Mouse (Mus musculus) midbrain, embryonic 11.5 days (tissue): ENCODE measurements around the gene Ctnna3. TPM values are rescaled to one million over a fixed set of nuclear protein-coding genes. Genes with fewer than 3 reads are reported as not detected.

Source experiments
- ATAC-seq: fragments of 200-750 bp; cut with Nextera tagmentation; 2 replicates; pipeline ENCODE4 v1.8.0; 2017; ENCODE audit warnings: moderate TSS enrichment, moderate library complexity; ENCODE audit not compliant: low FRiP score
- DNase-seq: peaks from one replicate; pipeline ENCODE4 v3.0.0; 2015; ENCODE audit warnings: low spot score; ENCODE audit errors: missing footprints
- H3K27ac ChIP-seq: fragments of 300-500 bp; sonication (generic); 2 replicates; pipeline ENCODE4 v1.5.1; 2014; ENCODE audit warnings: low read depth, low read length
- H3K27me3 ChIP-seq: fragments of 300-500 bp; sonication (generic); 2 replicates; pipeline ENCODE4 v1.6.1; 2014; ENCODE audit warnings: mild to moderate bottlenecking, low read length, moderate library complexity, mixed read lengths; ENCODE audit not compliant: control insufficient read depth, insufficient read depth
- H3K36me3 ChIP-seq: fragments of 300-500 bp; sonication (generic); 2 replicates; pipeline ENCODE4 v1.6.1; 2014; ENCODE audit warnings: mild to moderate bottlenecking, low read length, moderate library complexity, mixed read lengths; ENCODE audit not compliant: control insufficient read depth, insufficient read depth
- H3K4me1 ChIP-seq: fragments of 300-500 bp; sonication (generic); 2 replicates; pipeline ENCODE4 v1.6.1; 2014; ENCODE audit warnings: low read length; ENCODE audit not compliant: control insufficient read depth, insufficient read depth
- H3K4me2 ChIP-seq: fragments of 300-500 bp; sonication (generic); 2 replicates; pipeline ENCODE4 v1.6.1; 2014; ENCODE audit warnings: mild to moderate bottlenecking, moderate library complexity
- H3K4me3 ChIP-seq: fragments of 300-500 bp; sonication (generic); 2 replicates; pipeline ENCODE4 v1.5.1; 2014; ENCODE audit warnings: low read depth, low read length
- H3K9ac ChIP-seq: fragments of 300-500 bp; sonication (generic); 2 replicates; pipeline ENCODE4 v1.6.1; 2014; ENCODE audit warnings: low read length
- H3K9me3 ChIP-seq: fragments of 300-500 bp; sonication (generic); 2 replicates; pipeline ENCODE4 v1.6.1; 2016; ENCODE audit warnings: low read length; ENCODE audit not compliant: control insufficient read depth
- WGBS: fragments of 180-500 bp; shearing (Covaris S2); extraction: QIAGEN DNeasy Blood & Tissue Kit; methylation state at CpG from one replicate; pipeline ENCODE4 v1.1.7; 2014; 5-methylcytosine and 5-hydroxymethylcytosine counted together
- polyA plus RNA-seq: library from polyadenylated mRNA; unstranded; fragments of >200 nt; fragmentation: Nextera tagmentation; extraction: Ambion mirVana; gene quantifications from 2 replicates; pipeline ENCODE4 v1.2.1, GENCODE M21; 2014

Gene Ctnna3
- polyA plus RNA-seq, 1 experiment from 2014 or later = not detected

DNA sequence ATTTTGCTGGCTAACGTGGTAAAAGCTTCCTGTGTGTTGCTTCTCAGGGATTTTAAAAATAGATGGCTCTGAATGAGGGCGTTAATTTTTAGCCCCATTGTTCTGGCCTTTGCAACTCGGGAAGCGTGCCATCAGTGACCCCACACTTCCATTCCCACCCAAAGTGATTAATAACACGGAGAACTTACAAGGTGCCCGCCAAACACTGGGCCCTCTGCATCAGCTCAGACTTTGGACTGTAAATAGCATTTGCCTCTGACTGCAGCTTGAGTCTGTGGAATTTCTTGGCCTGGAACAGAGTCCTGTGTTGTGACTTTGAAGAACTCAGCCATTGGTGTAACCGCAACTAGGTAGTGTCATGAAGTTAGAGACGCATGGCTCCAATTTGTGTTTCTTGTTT lies 521.0 kb downstream of the Ctnna3 start:
- no peaks in the 10 kb centered on the region for H3K4me1 ChIP-seq
- H3K27ac ChIP-seq = no peak overlapping the region
- no peak overlapping the region for H3K4me2 ChIP-seq
- no peak overlapping the region for H3K4me3 ChIP-seq
- H3K9ac ChIP-seq = no peak overlapping the region
- WGBS = 78% methylated on average over 8 of the region's 8 CpGs
- no peaks in the 10 kb centered on the region for H3K9me3 ChIP-seq
- no peaks in the 10 kb centered on the region for H3K27me3 ChIP-seq
- no peak for ATAC-seq
- no peaks in the 10 kb centered on the region for H3K36me3 ChIP-seq
- no peak for DNase-seq

DNA sequence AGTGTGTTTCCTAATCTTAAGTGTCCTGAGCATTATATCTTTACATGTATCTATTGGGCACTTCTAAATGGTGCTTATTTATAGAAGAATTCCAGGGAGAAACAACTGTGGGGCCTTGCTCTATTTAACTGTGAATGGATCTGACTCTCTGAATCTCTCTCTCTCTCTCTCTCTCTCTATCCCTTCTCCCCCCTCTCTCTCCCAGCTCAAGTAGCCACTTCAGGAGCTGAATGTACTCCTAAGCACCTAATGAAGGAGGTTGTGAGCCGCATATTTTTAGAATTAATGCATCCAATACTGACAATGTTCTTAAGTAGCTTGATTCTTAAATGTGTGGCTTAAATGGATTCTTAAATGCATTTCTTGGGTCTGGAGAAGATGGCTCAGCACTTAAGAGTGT lies 521.6 kb downstream of the Ctnna3 start:
- no peaks in the 10 kb centered on the region for H3K36me3 ChIP-seq
- no peak for DNase-seq
- H3K9me3 ChIP-seq = no peaks in the 10 kb centered on the region
- no peak overlapping the region for H3K9ac ChIP-seq
- no peak overlapping the region for H3K27ac ChIP-seq
- no peak overlapping the region for H3K4me2 ChIP-seq
- H3K4me1 ChIP-seq = no peaks in the 10 kb centered on the region
- no peak for ATAC-seq
- whole genome bisulfite sequencing = 96% methylated on average over 1 of the region's 1 CpGs
- no peak overlapping the region for H3K4me3 ChIP-seq
- no peaks in the 10 kb centered on the region for H3K27me3 ChIP-seq

DNA sequence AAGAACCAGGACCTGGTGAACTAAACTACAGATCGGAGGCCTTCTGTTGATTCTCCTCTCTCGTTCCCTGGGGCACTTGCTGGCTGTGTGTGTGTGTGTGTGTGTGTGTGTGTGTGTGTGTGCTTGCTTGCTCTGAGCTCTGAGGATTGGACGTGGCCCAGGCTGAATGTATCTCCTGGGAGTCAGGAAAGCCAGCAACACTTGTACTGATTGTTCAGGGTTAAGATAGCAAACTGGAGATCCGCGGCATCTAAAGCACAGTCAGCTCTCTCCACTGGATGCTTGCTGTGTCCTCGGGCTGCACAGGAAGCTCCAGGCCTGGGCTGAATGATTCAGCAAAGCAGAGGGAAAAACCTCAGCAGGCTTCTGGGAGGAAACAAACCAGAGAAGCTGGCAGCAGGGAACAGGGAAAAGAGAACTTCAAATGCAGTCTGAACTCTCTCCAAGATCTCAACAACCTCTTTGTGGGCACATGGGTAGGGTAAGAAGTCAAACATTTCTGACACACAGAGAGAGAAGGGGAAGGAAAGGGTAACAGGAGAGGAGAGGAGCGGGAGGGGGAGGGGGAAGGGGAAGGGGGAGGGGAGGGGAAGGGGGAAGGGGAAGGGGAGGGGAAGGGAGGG lies 524.5 kb downstream of the Ctnna3 start:
- Histone ChIP-seq H3K36me3 (no peaks in the 10 kb centered on the region), H3K4me1 (no peaks in the 10 kb centered on the region), H3K27me3 (no peaks in the 10 kb centered on the region), H3K4me2 (no peak overlapping the region), H3K4me3 (no peak overlapping the region), H3K9me3 (no peaks in the 10 kb centered on the region), H3K9ac (no peak overlapping the region), H3K27ac (no peak overlapping the region)
- ATAC-seq = peak; percentile 42; the same call in 1 of the 2 replicates
- WGBS = 27% methylated on average over 6 of the region's 7 CpGs
- DNase-seq = peak; percentile 83

DNA sequence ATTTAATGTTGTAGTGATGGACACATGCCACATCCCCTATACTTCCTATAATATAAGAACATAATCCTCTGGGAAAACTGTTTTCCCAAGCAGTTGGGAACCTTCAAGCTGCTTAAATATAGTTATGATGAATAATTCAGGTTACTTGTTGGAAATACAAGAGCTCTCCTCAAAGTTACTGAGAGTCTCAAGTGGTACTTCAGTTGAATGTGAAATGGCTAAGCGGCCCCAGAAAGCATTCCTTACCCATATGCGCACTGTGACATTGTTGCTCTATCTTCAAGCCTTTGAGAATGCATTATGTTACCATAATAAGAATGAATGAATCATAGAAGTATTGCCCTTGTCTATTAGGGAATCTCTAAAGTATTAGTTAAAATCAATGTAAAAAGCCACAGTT lies 542.4 kb downstream of the Ctnna3 start:
- Histone ChIP-seq H3K4me1 (no peaks in the 10 kb centered on the region), H3K4me3 (no peak overlapping the region), H3K9me3 (no peaks in the 10 kb centered on the region), H3K36me3 (no peaks in the 10 kb centered on the region), H3K4me2 (no peak overlapping the region), H3K9ac (no peak overlapping the region), H3K27me3 (no peaks in the 10 kb centered on the region), H3K27ac (no peak overlapping the region)
- ATAC-seq (no peak), DNase-seq (no peak)
- 93% methylated on average over 2 of the region's 2 CpGs for WGBS

DNA sequence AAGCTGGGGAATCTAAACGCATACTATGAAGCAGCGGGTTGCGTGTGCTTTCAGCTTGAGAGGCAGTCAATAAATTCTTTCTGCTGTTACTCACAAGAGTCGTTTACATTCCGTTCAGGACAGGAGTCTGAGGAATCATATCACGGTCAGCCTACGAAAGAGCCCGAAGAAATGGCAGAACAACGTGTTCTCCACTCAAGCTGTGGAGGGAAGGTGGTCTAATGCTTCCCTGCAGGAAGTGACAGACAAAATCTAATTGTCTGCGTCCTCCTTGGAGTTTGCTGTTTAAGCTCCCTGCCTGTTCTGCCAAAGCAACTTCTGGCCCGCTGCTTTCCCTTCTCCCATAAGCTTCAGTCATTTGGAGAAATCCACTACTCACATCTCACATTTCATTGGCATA lies 548.2 kb downstream of the Ctnna3 start:
- Histone ChIP-seq H3K9ac (no peak overlapping the region), H3K27ac (peak overlapping the region; percentile 6; the same call in 1 of the 2 replicates), H3K4me1 (peaks cover 5% of the 10 kb centered on the region; the same call in 1 of the 2 replicates), H3K9me3 (no peaks in the 10 kb centered on the region), H3K36me3 (no peaks in the 10 kb centered on the region), H3K4me2 (no peak overlapping the region; the same call in 1 of the 2 replicates), H3K27me3 (no peaks in the 10 kb centered on the region), H3K4me3 (no peak overlapping the region)
- peak; percentile 85 for DNase-seq
- ATAC-seq = peak; percentile 46
- 47% methylated on average over 11 of the region's 11 CpGs for WGBS

DNA sequence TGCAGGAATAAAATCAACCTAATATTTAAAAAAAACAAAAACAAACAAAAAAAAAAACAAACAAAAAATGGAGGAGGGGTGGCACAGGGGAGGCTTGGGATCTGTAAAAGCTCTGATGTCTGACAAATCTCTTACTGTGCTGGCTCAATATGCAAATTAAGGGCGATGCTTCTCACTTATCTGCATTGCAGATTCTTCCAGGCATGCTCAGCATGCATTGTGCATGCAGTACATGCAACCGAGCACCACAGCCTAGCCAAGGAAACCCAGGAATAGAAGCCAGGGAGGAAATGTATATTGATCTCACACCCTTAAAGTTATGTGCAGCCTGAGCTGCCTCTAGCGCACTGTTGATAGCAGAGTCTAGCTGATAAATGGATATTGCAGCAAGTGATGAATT lies 548.6 kb downstream of the Ctnna3 start:
- H3K27ac ChIP-seq = no peak overlapping the region; the same call in 1 of the 2 replicates
- 41% methylated on average over 3 of the region's 3 CpGs for WGBS
- no peaks in the 10 kb centered on the region for H3K9me3 ChIP-seq
- DNase-seq = no peak
- no peaks in the 10 kb centered on the region for H3K36me3 ChIP-seq
- peaks cover 5% of the 10 kb centered on the region; the same call in 1 of the 2 replicates for H3K4me1 ChIP-seq
- H3K27me3 ChIP-seq = no peaks in the 10 kb centered on the region
- no peak overlapping the region for H3K4me3 ChIP-seq
- H3K4me2 ChIP-seq = no peak overlapping the region; the same call in 1 of the 2 replicates
- H3K9ac ChIP-seq = no peak overlapping the region
- ATAC-seq = peak; percentile 93

DNA sequence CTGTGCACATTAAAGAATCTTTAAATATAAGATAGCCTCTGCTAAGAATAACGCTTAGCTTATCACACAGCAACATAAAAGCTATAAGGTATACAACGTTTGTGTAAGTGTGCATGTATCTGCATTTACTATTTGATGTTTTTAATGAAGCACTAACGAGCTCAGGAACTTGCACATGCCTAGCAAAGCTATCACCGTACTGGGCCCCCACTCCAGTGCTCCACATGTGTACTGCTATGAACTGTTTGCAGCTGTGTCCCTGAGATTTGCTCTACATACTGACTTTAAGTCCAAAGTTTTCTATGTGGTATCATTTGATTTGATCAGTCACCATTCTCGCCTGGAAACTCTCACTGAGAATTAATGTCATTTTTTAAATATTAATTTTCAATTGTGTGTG lies 549.1 kb downstream of the Ctnna3 start:
- no peak overlapping the region for H3K9ac ChIP-seq
- H3K36me3 ChIP-seq = no peaks in the 10 kb centered on the region
- H3K4me3 ChIP-seq = no peak overlapping the region
- H3K27me3 ChIP-seq = no peaks in the 10 kb centered on the region
- no peak overlapping the region for H3K27ac ChIP-seq
- no peak overlapping the region for H3K4me2 ChIP-seq
- 84% methylated on average over 5 of the region's 5 CpGs for WGBS
- peak; percentile 49; the same call in 1 of the 2 replicates for ATAC-seq
- no peaks in the 10 kb centered on the region for H3K9me3 ChIP-seq
- no peak for DNase-seq
- H3K4me1 ChIP-seq = peaks cover 5% of the 10 kb centered on the region; the same call in 1 of the 2 replicates

DNA sequence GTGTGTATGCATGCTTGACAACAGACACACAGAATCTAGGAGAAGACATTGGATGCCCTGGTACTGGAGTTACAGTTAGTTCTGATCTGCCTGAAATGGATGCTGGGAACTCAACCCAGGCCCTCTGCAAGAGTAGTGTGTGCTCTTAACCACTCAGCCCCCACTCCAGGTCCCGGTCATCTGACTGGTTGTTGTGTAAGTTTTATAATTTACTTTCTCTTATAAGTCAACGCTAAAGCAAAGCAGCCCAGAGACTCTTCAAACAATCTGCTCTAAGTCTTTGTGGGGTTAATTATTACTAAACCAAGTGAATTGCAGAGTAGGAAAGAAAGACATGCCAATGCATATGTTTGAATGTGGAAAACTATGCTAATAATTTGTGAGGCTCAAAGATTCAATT lies 549.5 kb downstream of the Ctnna3 start:
- Histone ChIP-seq H3K4me3 (no peak overlapping the region), H3K9ac (no peak overlapping the region), H3K27ac (no peak overlapping the region), H3K4me2 (no peak overlapping the region), H3K4me1 (peaks cover 5% of the 10 kb centered on the region; the same call in 1 of the 2 replicates), H3K27me3 (no peaks in the 10 kb centered on the region), H3K9me3 (no peaks in the 10 kb centered on the region), H3K36me3 (no peaks in the 10 kb centered on the region)
- no peak for DNase-seq
- no peak for ATAC-seq
- WGBS = 93% methylated on average over 2 of the region's 2 CpGs

DNA sequence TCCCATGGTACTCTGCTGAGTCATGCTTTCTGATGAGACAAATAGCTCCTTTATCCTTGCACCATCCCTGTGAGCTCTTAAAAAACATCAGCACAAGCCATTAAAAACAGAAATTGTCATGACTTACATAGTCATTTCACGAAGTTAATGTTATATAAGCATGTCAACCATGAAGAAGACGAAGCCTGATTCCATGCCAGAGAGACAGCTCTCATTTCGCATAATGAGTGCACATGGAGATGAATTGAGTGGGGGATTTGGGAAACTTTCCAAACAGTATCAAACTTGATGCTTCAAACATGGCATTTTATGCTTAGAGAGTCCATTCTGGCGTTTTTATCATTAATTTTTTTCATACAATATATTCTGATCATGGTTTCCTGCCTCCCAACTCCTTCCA lies 555.7 kb downstream of the Ctnna3 start:
- DNase-seq = no peak
- H3K27me3 ChIP-seq = no peaks in the 10 kb centered on the region
- no peaks in the 10 kb centered on the region for H3K4me1 ChIP-seq
- H3K4me2 ChIP-seq = no peak overlapping the region
- H3K9me3 ChIP-seq = no peaks in the 10 kb centered on the region
- H3K9ac ChIP-seq = no peak overlapping the region
- no peak overlapping the region for H3K4me3 ChIP-seq
- 71% methylated on average over 4 of the region's 4 CpGs for WGBS
- no peaks in the 10 kb centered on the region for H3K36me3 ChIP-seq
- H3K27ac ChIP-seq = no peak overlapping the region
- no peak for ATAC-seq
